Mouse (Mus musculus) layer of hippocampus, postnatal 14 days (tissue): Measurements from ENCODE around the gene Ralgds. TPM values are rescaled to one million over a fixed set of nuclear protein-coding genes. Genes with fewer than 3 reads are reported as not detected.
"Not testable (repeated sequence)": the region's sequence is repeated elsewhere in the genome, so short reads cannot be mapped to it uniquely, and the experiment has no call there.

Experiments
- DNase-seq, 2 experiments: peaks; one replicate each; pipeline ENCODE4 v3.0.0; 2021 to 2022; ENCODE audit warnings: low spot score in 2 of 2, mixed read lengths in 1 of 2
- long read RNA-seq, 2 experiments: library from polyadenylated mRNA; stranded (forward); transcript quantifications; one replicate each; pipeline ENCODE4 v2.0.0; 2021
- total RNA-seq, 2 experiments: library from RNA; stranded (reverse); gene quantifications; 2 replicates each; pipeline ENCODE4 v1.2.3; 2021

Ralgds gene
- 100 to 1,000 TPM; 150 to 155 TPM for total RNA-seq
- long read RNA-seq, experiment 1, transcript Ralgds-202 (18 exons, 3,102 nt), result minor isoform, 29 of 181 reads
- long read RNA-seq, experiment 1, transcript Ralgds-203 (18 exons, 3,683 nt), result major isoform, 57 of 181 reads
- long read RNA-seq, experiment 1, transcript Ralgds-201 (18 exons, 3,590 nt), result minor isoform, 16 of 181 reads
- long read RNA-seq, experiment 1, partial matches to known transcripts, result 15 of 181 reads
- long read RNA-seq, experiment 1, other reads (novel, unspliced or antisense), result 64 of 181 reads
- long read RNA-seq, experiment 2, transcript Ralgds-203 (18 exons, 3,683 nt), result major isoform, 53 of 226 reads
- long read RNA-seq, experiment 2, transcript Ralgds-202 (18 exons, 3,102 nt), result minor isoform, 38 of 226 reads
- long read RNA-seq, experiment 2, transcript Ralgds-201 (18 exons, 3,590 nt), result minor isoform, 20 of 226 reads
- long read RNA-seq, experiment 2, partial matches to known transcripts, result 53 of 226 reads
- long read RNA-seq, experiment 2, other reads (novel, unspliced or antisense), result 62 of 226 reads

DNA sequence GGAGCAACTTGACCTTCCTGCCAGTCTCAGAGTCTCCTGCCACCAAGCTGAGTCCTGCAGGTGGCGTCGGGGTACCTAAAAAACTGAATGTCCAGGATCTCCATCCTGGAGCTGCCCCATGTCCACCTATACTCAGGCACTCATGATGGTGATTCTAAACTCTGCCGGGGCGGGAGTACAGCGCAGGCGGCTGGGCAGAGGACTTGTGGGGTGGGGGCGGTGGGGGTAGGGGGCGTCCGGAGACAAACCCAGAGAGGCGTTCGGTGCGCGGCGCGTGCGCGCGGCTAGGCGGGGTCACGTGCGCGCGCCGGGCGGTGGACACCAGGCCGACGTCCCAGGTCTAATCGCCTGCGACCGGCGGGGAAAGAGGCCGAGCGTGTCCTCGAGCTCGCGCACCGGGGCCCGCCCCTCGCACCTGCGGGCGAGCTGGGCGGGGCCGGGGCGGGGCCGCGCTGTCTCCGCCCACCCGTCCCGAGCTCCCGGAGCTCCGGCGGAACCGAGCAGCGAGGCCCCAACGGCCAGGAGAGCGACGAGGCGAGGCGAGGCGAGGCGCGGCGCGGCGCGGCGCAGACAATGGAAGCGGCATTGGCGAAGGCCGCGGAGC is at the start of gene Ralgds:
Gene Ralgds, plus strand, starts transcription at position 328 of the 604 bp plus-strand sequence.
- DNase-seq, result peak in 1 of 2 experiments; percentile 29

DNA sequence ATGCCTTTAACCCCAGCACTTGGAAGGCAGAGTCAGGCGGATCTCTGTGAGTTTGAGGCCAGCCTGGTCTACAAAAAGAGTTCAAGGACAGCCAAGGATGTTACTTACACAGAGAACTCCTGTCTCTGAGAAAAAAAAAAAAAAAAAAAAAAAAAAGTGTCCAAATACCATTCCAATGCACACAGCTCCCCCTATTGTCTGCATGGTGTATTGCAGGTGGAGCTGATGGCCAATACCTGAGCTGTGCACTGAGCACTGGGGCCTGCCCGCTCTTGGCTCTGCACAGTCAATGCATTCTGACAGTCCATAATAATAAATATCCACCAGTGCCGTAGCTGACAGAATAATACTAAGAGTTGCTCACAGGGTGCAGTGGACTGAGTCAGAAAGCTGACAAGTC is 49.0 kb upstream of the Ralgds start:
- peak; percentile 50 to 52 for DNase-seq

DNA sequence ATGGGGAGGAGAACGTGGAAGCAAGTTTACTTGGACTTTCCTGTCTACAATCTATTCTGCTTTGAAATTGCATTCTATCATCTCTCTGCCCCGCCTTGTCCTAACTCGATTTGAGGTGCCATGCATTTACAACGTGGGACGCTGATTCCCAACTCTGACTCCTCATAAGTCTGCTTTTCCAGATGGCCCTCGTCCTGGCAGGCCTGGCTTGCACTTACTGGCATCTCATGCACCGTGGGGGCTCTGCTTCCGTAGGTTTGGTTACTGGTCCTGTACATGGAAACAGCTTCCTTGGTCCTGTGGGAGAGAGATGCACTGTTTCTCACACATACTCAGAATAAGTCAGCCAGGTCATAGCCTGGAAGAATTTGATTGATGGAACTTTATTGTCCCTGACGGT is 48.0 kb upstream of the Ralgds start:
- no peak for DNase-seq

DNA sequence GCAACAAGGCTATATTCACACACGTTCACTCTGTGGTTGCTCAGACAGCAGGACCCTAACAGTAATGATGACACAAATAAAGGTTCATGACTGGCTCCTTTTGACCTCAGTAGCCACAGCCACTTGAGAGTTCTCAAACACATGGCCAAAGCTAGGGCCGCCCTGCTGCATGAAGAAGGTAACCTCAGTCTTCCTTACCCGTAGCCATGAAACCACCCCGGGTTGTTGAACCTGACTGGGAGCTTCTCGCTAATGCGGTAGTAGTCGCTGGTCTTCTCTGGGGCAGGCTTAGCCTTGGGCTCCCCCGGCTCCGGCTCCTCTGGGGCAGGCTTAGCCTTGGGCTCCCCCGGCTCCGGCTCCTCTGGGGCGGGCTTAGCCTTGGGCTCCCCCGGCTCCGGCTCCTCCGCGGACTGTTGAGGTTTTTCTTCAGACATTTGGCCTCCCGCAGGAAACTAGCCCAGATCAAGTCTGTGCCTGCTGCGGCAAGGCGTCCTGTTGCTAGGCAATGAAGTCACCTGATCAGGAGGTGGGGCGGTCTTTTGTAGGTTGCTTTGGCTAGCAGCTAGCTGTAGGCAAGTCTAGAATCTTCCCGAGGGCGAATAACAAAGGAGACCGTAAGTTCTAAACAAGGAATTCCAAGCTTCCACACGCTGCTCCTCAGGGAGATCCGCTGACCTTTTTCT is 46.9 kb upstream of the Ralgds start, which contains the start of gene 1700007K13Rik:
Gene 1700007K13Rik, minus strand, starts transcription at position 497 of the 683 bp plus-strand sequence.
- peak; percentile 46 to 59 for DNase-seq

DNA sequence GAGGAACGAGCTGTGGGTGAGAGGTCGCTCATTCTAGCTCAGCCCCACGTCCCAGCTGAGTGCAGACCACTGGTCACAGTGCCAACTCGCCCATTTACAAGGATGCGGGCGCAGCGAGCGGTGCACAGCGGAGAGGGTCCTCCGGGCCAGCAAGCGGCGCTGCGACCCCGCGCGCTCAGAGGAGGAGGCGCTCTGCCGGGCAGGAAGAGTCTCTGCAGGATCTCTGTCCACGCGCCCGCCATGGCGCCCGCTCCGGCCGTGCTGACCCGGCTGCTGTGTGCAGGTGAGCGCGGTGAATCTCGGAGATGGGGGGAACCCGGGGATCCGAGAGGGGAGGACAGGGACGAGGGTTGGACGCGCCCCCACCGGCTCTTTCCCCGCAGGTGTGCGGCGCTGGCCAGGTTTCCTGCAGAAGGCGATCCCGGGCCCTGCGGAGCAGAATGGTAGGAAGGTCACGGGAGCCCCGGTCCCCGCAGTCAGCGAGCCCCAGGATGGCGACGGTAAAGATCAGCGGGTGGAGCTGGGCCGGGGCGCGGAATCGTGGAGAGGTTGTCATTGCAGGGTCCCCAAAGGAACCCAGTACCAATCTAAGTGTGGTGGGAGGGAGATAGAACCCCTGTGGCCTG is 45.0 kb upstream of the Ralgds start, which contains the start of gene Mrps2:
Gene Mrps2, plus strand, starts transcription at position 207 of the 626 bp plus-strand sequence.
- DNase-seq, result peak; percentile 74 to 84

DNA sequence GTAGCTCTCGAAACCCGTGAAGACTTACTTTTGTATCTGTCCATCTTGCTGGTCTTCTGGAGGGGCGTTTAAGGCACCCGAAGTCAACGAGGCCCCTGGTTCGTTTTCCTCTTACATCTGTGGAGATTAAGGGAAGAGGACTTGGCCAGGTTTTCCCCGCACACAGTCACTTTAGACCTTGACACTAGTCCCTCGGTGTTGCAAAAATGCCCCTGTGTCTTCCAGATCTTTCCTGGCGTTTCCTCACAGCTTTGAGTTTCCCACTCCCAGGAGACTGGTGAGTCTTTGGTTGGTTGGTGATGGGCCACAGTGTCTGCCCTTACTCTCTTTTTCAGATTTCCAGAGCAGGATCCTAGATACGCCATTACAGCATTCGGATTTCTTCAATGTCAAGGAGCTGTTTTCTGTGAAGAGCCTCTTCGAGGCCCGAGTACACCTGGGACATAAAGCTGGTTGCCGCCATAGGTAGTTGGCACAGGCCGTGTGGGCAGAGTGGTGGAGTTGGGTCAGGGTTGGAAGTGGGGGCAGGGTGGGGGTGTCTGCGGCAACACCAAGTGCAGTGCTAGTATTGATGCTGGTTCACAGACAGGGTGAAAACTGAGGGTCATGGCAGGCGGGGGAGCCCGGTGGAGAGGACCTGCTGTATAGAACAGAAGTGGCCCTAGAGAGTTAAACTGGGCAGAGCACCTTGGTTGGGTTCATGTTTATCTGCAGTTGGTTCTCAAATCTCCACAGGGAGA is 44.3 kb upstream of the Ralgds start:
- no peak for DNase-seq

DNA sequence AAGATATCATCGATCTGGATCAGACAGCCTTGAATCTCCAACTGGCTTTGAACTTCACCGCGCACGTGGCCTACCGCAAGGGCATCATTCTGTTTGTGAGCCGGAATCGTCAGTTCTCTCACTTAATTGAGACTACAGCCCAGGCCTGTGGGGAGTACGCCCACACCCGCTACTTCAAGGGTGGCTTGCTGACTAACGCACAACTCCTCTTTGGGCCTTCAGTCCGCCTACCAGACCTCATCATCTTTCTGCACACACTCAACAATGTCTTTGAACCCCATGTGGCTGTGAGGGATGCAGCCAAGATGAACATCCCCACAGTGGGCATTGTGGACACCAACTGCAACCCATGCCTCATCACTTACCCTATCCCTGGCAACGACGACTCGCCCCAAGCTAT is 43.5 kb upstream of the Ralgds start:
- no peak for DNase-seq

DNA sequence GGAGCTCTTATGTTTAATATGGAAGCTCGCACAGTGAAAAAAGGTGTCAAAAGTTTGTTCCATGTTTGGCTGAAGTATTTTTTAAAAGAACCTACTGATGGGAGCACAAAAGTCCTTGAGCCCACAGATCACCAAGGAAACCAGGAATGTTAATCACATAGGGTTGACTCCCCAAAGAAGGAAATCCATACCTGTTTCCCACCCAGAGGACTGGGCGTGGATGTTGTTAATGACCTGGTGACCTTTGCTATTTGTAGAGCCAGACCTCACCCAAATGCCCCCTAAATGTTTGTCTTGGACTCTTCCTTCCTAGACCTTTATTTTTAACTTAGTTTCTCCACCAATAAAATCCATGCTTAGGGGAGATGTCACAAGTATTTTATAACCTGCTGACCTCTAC is 42.3 kb upstream of the Ralgds start:
- DNase-seq, result no peak

DNA sequence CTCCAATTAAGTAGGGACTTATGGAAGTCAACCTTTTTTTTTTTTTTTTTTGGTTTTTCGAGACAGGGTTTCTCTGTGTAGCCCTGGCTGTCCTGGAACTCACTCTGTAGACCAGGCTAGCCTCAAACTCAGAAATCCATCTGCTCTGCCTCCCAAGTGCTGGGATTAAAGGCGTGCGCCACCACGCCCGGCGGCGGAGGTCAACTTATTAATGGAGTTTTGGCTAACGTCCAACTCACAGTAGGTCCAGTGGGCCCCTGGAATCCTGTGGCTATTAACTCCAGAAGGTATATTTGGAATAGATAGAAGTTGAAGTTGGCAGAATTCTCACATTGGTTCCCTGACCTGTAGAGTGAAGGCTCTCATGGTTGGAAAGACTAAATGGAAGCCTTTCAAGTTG is 40.9 kb upstream of the Ralgds start:
- DNase-seq, result not testable (repeated sequence)

DNA sequence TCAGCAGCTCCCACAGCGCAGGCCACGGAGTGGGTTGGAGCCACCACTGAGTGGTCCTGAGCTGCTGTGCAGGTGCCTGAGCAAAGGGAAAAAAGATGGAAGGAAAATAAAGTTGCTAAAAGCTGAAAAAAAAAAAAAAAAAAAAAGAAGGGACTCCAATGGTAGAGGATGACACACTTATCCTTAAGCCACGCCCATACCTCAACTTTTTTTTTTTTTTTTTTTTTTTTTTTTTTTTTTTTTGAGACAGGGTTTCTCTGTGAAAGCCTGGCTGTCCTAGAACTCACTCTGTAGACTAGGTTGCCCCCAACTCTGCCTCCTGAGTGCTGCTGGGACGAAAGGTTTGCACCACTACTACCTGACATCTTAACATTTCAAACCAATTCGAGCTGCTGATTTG is 34.9 kb upstream of the Ralgds start:
- DNase-seq, result not testable (repeated sequence)

DNA sequence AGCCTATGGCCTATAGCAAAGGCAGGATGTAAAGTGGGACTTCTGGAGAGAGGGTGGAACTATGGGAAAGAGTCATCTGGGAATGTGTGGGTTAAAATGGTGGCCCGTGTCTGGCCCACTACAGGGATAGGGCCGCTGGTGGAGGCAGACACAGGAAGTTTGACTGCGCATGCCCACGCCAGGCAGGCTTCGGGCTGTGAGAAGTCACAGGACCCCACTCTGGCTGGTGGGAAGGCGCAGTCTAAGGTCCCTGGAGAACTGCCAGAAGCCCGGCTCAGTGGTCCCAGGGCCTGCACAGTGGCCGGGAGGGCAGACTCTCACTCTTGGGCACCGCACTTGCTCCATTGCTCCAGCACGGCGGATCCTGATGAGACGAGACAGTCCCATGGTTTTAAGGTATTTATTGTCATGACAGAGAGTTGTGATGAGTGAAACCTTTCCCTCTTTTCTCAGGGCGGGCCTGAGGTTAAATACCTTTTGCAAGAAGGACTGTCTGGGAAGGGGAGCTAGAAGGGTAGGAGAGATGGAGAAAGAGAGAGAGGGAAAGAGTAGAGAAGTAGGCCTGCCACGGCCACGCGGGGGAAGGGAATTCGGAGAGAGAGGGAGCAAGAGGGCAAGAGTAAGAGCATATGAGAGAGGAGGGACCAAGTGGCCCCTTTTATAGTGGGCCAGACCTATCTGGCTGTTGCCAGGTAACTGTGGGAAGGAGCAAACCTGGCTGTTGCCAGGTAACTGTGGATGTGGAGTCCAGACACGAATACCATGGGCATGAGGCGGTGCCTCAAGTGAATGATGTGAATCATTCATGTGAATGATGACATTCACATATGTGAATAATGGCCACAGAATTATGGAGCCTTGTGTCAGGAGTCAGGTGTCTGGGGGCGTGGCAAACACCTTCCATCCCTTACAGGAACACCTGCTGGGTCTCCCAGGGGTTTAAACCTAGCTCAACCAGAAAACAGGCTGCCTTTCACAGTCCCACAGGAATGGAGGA is 33.4 kb upstream of the Ralgds start:
- no peak for DNase-seq

DNA sequence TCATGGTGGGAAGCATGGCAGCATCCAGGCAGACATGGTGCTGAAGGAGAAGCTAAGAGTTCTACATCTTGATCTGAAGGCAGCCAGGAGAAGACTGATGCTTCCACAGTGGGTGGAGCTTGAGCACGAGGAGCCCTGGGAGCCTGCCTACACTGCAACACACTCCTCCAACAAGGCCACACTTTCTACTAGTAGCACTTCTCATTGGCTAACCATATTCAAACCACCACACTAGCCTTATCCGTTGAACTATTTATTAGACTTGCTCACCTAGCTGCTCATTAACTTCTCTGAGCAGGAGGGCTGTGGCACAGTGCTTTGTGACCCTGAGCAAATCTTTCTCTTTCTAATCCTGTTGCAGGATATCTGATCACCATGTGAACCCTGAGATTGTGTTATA is 29.1 kb upstream of the Ralgds start:
- DNase-seq, result no peak

DNA sequence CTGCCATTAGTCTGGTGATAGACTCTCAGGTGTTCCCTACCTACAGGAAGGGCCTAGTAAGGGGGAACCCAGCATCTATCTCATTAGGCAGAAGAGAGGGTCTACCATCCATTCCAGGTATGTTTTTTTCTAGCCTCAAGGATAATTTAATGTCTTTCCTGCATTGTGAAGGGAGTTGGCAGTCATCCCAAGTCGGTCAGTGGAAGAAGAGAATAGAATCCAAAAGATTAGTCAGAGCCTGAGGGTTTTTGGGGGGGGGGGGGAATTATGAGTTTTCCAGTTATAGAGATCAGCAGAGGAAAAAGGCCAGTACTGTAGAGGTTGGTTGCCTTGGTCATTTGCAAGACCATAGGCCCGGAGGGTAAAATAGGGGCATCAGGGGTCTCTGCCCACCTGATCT is 18.4 kb upstream of the Ralgds start:
- no peak for DNase-seq

DNA sequence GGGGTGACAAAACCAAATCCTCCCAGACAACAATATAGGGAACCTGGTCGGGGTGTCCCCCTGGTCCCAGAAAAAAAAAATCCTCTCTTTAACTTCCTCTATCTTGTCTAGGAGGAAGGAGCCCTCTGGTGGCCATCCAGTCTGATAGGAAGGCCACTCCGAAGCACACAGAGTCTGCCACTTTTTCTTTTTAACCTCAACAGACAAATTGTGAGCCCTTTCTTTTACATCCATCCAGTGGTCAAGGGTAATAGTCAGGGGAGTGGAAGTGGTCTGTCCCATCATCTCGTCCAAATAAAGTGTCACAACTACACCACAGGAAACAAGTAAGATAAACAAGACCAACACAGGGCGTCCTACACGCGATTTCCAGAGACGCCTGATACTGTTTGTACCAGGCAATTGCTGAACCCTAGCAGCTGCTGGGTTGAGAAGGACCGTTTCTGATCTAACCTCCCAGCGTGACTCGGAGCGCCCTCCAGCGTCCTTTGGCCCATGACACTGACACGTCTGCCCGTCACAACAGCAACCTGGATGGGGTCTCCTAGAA is 17.6 kb upstream of the Ralgds start:
- peak in 1 of 2 experiments; percentile 44 for DNase-seq

DNA sequence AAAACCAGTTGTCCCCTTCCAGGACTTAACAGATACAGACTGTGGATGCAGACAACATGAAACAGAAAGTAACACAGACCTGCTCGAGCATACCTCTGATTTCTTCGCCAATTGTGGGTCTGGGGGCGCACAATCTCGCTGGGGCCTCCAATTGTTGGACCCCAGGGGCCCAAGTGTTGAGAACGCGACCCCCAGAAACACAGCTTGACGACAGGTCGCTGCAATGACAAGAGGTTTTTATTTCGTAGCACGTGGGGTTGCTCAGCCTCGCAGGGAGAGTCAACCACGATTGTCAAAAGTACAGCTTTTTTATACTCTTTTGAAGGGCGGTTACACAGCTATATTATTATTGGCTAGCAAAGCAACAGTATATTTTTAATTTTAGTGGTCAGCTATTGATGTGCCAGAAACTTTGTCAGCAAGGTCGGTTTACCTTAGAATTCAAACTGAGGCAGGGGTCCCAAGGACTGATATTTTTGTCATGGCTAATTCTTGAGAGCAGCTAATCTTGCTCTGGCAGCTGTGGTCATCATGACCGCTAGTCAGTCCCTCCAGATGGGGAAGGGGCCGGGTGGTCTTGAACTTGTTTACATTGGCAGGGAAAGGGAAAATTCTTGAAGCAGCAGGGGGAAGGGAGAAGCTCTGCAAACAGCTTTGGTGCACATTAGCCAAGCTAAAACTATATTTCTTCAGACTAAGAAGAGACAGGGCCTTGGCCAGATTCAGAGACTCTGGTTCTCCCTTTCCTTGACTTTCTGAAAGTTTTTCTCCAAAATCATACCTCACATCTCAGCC is 16.9 kb upstream of the Ralgds start:
- no peak for DNase-seq

DNA sequence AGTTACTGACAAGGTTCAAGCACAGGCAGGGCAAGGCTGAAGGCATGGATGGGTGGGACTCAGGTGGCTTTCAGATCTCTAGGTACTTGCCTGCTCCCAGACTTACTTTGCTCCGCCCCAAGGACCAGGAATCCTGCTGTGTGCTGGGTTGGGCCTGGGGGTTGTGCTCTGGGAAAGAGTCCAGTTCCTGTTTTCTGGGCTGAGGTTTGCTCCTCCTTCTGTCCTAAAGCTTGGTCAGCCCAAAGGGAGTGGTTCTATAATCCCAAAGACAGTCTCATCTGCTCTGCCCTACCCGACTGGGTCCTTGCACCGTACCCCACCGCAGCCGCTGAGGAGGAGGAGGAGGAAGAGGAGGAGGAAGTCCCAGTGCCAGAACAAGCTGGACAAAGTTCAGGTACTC is 16.3 kb upstream of the Ralgds start, which contains the start of gene Gbgt1:
Gene Gbgt1, plus strand, starts transcription at position 221 of the 400 bp plus-strand sequence.
- no peak for DNase-seq

DNA sequence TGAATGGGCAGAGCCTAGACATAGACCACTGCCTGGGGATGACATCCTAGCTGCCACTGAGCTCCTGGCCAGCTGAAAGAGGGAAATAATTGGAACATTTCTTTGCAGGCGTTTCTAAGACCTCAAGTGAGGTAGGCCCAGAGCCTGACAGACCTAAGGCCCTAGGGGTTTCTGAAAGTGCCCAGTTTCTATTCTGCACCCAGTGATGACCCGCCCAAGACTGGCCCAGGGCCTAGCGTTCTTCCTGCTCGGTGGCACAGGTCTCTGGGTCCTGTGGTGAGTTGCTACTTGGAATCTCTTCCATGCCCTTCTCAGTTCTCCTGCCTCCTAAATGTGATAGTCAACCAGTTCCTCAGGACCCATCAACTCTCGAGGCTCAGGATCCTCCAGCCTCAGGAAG is 15.4 kb upstream of the Ralgds start:
- no peak for DNase-seq

DNA sequence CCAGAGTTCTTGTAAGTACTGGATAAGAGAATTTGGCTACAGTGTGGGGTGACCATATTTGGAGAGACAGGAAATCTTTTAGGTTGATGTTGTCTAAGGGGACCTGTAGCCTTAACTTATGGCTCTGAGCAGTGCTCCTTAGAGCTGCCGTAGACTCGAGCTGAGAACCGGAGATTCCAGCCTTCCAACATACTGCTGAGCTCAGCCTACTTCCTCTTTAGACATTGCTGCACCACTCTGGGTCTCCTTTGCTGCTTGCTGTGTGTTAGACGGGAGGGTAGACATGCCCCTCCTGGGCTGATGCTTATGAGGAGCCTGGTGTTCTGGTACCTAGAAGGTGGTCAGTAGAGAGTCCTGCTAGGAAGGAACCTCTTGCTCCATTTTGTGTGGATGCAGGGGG is 14.5 kb upstream of the Ralgds start:
- no peak for DNase-seq
